Comparison of ENCODE assay signal across 9 mouse cellular contexts in the genomic region with DNA sequence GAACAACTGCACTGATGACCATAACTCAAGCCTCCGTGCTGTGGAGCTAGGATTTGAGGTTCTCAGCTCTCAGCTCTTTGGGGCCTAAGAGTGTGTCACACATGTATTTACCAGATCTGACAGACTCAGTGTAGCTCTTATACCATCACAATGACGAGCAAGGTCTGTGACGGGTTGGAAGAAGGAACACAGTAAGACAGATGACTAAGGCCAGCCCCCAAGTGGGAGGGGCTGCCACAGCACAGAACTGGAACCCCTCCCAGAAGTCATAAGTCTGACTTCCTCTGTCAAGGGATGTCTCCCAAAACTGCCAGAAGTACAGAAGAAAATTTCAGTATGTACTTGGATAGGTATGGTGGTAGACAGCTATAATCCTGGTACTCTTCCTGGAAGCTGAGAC. TPM values are rescaled to one million over a fixed set of nuclear protein-coding genes. Genes with fewer than 3 reads are reported as not detected.
DNase-seq lines count a peak whose midpoint lies in the region; ATAC-seq and TF ChIP-seq lines count a peak whose summit lies in the region.
"Had no signal": no experiment of that assay in that cellular context is flagged by ENCODE, and none has a peak within 500 bp of the region (broad histone marks: within the 10 kb centered on the region; RNA-seq: fewer than 3 reads in every experiment).

No protein-coding gene starts in this region.

- intact Hi-C loops in heart, postnatal 10 days (cut with DNase I): no loop called here

- no peak for ATAC-seq in kidney, embryonic 15.5 days (replicated peaks; ENCODE audit: low FRiP score)
- no peak for ATAC-seq in kidney, embryonic 14.5 days (ENCODE audit: low FRiP score, low TSS enrichment)
- peak; percentile 76 for ATAC-seq in activated CD4-positive, CD25-positive, alpha-beta regulatory T cell, adult 4 months
- no peak for ATAC-seq in forebrain, postnatal 0 days

- H3K27ac ChIP-seq in kidney, embryonic 15.5 days: peak overlapping the region; percentile 56
- no peak overlapping the region for H3K27ac ChIP-seq in kidney, embryonic 14.5 days (ENCODE audit: low read depth, low read length)
- no peak overlapping the region for H3K27ac ChIP-seq in embryonic facial prominence, embryonic 10.5 days (replicated peaks)
- H3K27ac ChIP-seq in forebrain, postnatal 0 days (ENCODE audit: low read depth, low read length): no peak overlapping the region

- H3K36me3 ChIP-seq in kidney, embryonic 15.5 days: no peaks in the 10 kb centered on the region
- H3K36me3 ChIP-seq in kidney, embryonic 14.5 days (ENCODE audit: control insufficient read depth, insufficient read depth, low read length): 0 out of 2 replicates have a peak, but pooled peaks cover 5% of the 10 kb centered on the region
- H3K36me3 ChIP-seq in megakaryocyte, embryonic 14.5 days (replicated peaks; ENCODE audit: low read length): peaks cover 80% of the 10 kb centered on the region
- peaks cover 35% of the 10 kb centered on the region for H3K36me3 ChIP-seq in embryonic facial prominence, embryonic 10.5 days (replicated peaks)
- H3K36me3 ChIP-seq in forebrain, postnatal 0 days (ENCODE audit: insufficient read depth): no peaks in the 10 kb centered on the region

- H3K4me3 ChIP-seq in kidney, embryonic 15.5 days (replicated peaks): no peak overlapping the region
- no peak overlapping the region for H3K4me3 ChIP-seq in kidney, embryonic 14.5 days (ENCODE audit: low read length)
- peak overlapping the region; percentile 31 for H3K4me3 ChIP-seq in megakaryocyte, embryonic 14.5 days (replicated peaks)
- H3K4me3 ChIP-seq in embryonic facial prominence, embryonic 10.5 days: no peak overlapping the region
- no peak overlapping the region for H3K4me3 ChIP-seq in forebrain, postnatal 0 days (ENCODE audit: low read depth, low read length)
- H3K4me3 ChIP-seq: myocyte had no signal

- H3K27me3 ChIP-seq in kidney, embryonic 15.5 days: no peaks in the 10 kb centered on the region
- H3K27me3 ChIP-seq in kidney, embryonic 14.5 days (ENCODE audit: control insufficient read depth, insufficient read depth, low read length): no peaks in the 10 kb centered on the region
- no peaks in the 10 kb centered on the region for H3K27me3 ChIP-seq in megakaryocyte, embryonic 14.5 days (replicated peaks)
- no peaks in the 10 kb centered on the region for H3K27me3 ChIP-seq in embryonic facial prominence, embryonic 10.5 days (replicated peaks; ENCODE audit: low read depth, poor library complexity, severe bottlenecking)
- no peaks in the 10 kb centered on the region for H3K27me3 ChIP-seq in forebrain, postnatal 0 days (ENCODE audit: insufficient read depth, low read length)

- H3K9me3 ChIP-seq in kidney, embryonic 15.5 days (replicated peaks): no peaks in the 10 kb centered on the region
- H3K9me3 ChIP-seq in kidney, embryonic 14.5 days (ENCODE audit: control insufficient read depth, low read length): no peaks in the 10 kb centered on the region
- no peaks in the 10 kb centered on the region for H3K9me3 ChIP-seq in megakaryocyte, embryonic 14.5 days
- H3K9me3 ChIP-seq in embryonic facial prominence, embryonic 10.5 days: no peaks in the 10 kb centered on the region
- H3K9me3 ChIP-seq in forebrain, postnatal 0 days (ENCODE audit: low read length): no peaks in the 10 kb centered on the region

- no peak overlapping the region for H3K9ac ChIP-seq in kidney, embryonic 15.5 days
- no peak overlapping the region for H3K9ac ChIP-seq in kidney, embryonic 14.5 days (ENCODE audit: low read depth, low read length)
- H3K9ac ChIP-seq in forebrain, postnatal 0 days: no peak overlapping the region

- H3K4me1 ChIP-seq in kidney, embryonic 15.5 days: peaks cover 91% of the 10 kb centered on the region
- peaks cover 36% of the 10 kb centered on the region for H3K4me1 ChIP-seq in kidney, embryonic 14.5 days (ENCODE audit: control insufficient read depth, insufficient read depth, low read length)
- H3K4me1 ChIP-seq in megakaryocyte, embryonic 14.5 days: peaks cover 100% of the 10 kb centered on the region
- peaks cover 76% of the 10 kb centered on the region for H3K4me1 ChIP-seq in embryonic facial prominence, embryonic 10.5 days
- peaks cover 18% of the 10 kb centered on the region; the same call in 1 of the 2 replicates for H3K4me1 ChIP-seq in forebrain, postnatal 0 days (ENCODE audit: insufficient read depth)

- no peak for TF ChIP-seq CTCF in forebrain, postnatal 0 days (IDR thresholded peaks at IDR 0.05; ENCODE audit: low read depth)

- WGBS in kidney, embryonic 15.5 days: 57% methylated on average over 3 of the region's 3 CpGs
- 68% methylated on average over 3 of the region's 3 CpGs for WGBS in kidney, embryonic 14.5 days
- WGBS in embryonic facial prominence, embryonic 10.5 days: 82% methylated on average over 3 of the region's 3 CpGs
- WGBS in forebrain, postnatal 0 days: 60% methylated on average over 3 of the region's 3 CpGs

- peak; percentile 45 to 56 for DNase-seq in heart, postnatal 10 days
- no peak for DNase-seq in embryonic facial prominence, embryonic 10.5 days (ENCODE audit: low spot score)
- DNase-seq in frontal cortex, postnatal 14 days (ENCODE audit: low spot score in 2 of 2): no peak
- no peak for DNase-seq in forebrain, postnatal 0 days

- no peak overlapping the region for H3K4me2 ChIP-seq in kidney, embryonic 15.5 days
- H3K4me2 ChIP-seq in kidney, embryonic 14.5 days (replicated peaks; ENCODE audit: low read depth, low read length): no peak overlapping the region
- no peak overlapping the region for H3K4me2 ChIP-seq in forebrain, postnatal 0 days (ENCODE audit: low read depth)

RNA-seq across cellular contexts. Expression of a gene that starts 9.7 kb away (rescaled TPM):
- 22.0 and 22.5 TPM in 2 replicates for polyA plus RNA-seq in kidney, embryonic 15.5 days (2015; fragmentation: Nextera tagmentation; extraction: Ambion mirVana)
- polyA plus RNA-seq in kidney, embryonic 14.5 days (2014; fragmentation: Nextera tagmentation; extraction: Ambion mirVana): 17.0 and 22.1 TPM in 2 replicates
- polyA plus RNA-seq in activated CD4-positive, CD25-positive, alpha-beta regulatory T cell, adult 4 months (2017; shearing (Covaris generic)): 10 to 100 TPM; 78.0 to 82.5 TPM
- total RNA-seq in heart, postnatal 10 days (2021): 10 to 100 TPM; 35.5 to 46.0 TPM
- 22.1 and 77.4 TPM in 2 replicates for polyA plus RNA-seq in megakaryocyte, embryonic 14.5 days (2012; ENCODE audit: insufficient read depth, low replicate concordance)
- polyA plus RNA-seq in embryonic facial prominence, embryonic 10.5 days (2016; fragmentation: Nextera tagmentation; extraction: Ambion mirVana): 29.4 and 29.9 TPM in 2 replicates
- 5.6 and 15.4 TPM in 2 replicates for total RNA-seq in forebrain, postnatal 0 days (2014; rRNA removed)
- 5.6 and 5.8 TPM in 2 replicates for polyA plus RNA-seq in forebrain, postnatal 0 days (2015; fragmentation: Nextera tagmentation; extraction: Ambion mirVana)

RNA-seq across cellular contexts. Expression of a gene that starts 48.5 kb away (rescaled TPM):
- polyA plus RNA-seq in kidney, embryonic 15.5 days (2015; fragmentation: Nextera tagmentation; extraction: Ambion mirVana): 67.9 and 70.8 TPM in 2 replicates
- 72.4 and 101 TPM in 2 replicates for polyA plus RNA-seq in kidney, embryonic 14.5 days (2014; fragmentation: Nextera tagmentation; extraction: Ambion mirVana)
- 10 to 100 TPM; 59.5 to 60.2 TPM for polyA plus RNA-seq in activated CD4-positive, CD25-positive, alpha-beta regulatory T cell, adult 4 months (2017; shearing (Covaris generic))
- 10 to 100 TPM; 13.9 to 14.6 TPM for total RNA-seq in heart, postnatal 10 days (2021)
- 4.8 and 8.7 TPM in 2 replicates for polyA plus RNA-seq in megakaryocyte, embryonic 14.5 days (2012; ENCODE audit: insufficient read depth, low replicate concordance)
- polyA plus RNA-seq in embryonic facial prominence, embryonic 10.5 days (2016; fragmentation: Nextera tagmentation; extraction: Ambion mirVana): 71.0 and 72.1 TPM in 2 replicates
- total RNA-seq in forebrain, postnatal 0 days (2014; rRNA removed): 86.1 and 101 TPM in 2 replicates
- polyA plus RNA-seq in forebrain, postnatal 0 days (2015; fragmentation: Nextera tagmentation; extraction: Ambion mirVana): 77.3 and 85.9 TPM in 2 replicates

RNA-seq across cellular contexts. Expression of a gene that starts 55.1 kb away (rescaled TPM):
- polyA plus RNA-seq in kidney, embryonic 15.5 days (2015; fragmentation: Nextera tagmentation; extraction: Ambion mirVana): 39.0 and 41.4 TPM in 2 replicates
- polyA plus RNA-seq in kidney, embryonic 14.5 days (2014; fragmentation: Nextera tagmentation; extraction: Ambion mirVana): 37.6 and 50.0 TPM in 2 replicates
- 10 to 100 TPM; 29.6 to 36.5 TPM for polyA plus RNA-seq in activated CD4-positive, CD25-positive, alpha-beta regulatory T cell, adult 4 months (2017; shearing (Covaris generic))
- 10 to 100 TPM; 23.9 to 27.9 TPM for total RNA-seq in heart, postnatal 10 days (2021)
- 1.8 TPM in 1 of 2 replicates, not detected in the other for polyA plus RNA-seq in megakaryocyte, embryonic 14.5 days (2012; ENCODE audit: insufficient read depth, low replicate concordance)
- polyA plus RNA-seq in embryonic facial prominence, embryonic 10.5 days (2016; fragmentation: Nextera tagmentation; extraction: Ambion mirVana): 32.1 and 34.3 TPM in 2 replicates
- 36.8 and 38.2 TPM in 2 replicates for total RNA-seq in forebrain, postnatal 0 days (2014; rRNA removed)
- 21.1 and 32.9 TPM in 2 replicates for polyA plus RNA-seq in forebrain, postnatal 0 days (2015; fragmentation: Nextera tagmentation; extraction: Ambion mirVana)

Comparison
In these comparisons a context has a peak if more than half of its experiments do, and no peak if none do; other contexts are left out.
1. DNase-seq: peak in heart, postnatal 10 days (2 of 2); none in embryonic facial prominence, embryonic 10.5 days (single experiment), frontal cortex, postnatal 14 days (0 of 2) and forebrain, postnatal 0 days (single experiment).